Mouse (Mus musculus) hindbrain, postnatal 0 days (tissue): ENCODE data around the gene Eif2ak4. TPM values are rescaled to one million over a fixed set of nuclear protein-coding genes. Genes with fewer than 3 reads are reported as not detected.

ENCODE experiments used
- ATAC-seq: fragments of 200-750 bp; cut with Nextera tagmentation; 2 replicates; pipeline ENCODE4 v1.8.0; 2017; ENCODE audit warnings: mild to moderate bottlenecking, moderate TSS enrichment, moderate library complexity
- DNase-seq: peaks from one replicate; pipeline ENCODE4 v3.0.0-alpha.2; 2015; ENCODE audit warnings: low spot score
- H3K27ac ChIP-seq: fragments of 300-500 bp; sonication (generic); 2 replicates; pipeline ENCODE4 v1.5.1; 2014; ENCODE audit warnings: mild to moderate bottlenecking
- H3K27me3 ChIP-seq: fragments of 300-500 bp; sonication (generic); 2 replicates; pipeline ENCODE4 v1.6.1; 2014; ENCODE audit warnings: low read length, mixed read lengths; ENCODE audit not compliant: insufficient read depth
- H3K36me3 ChIP-seq: fragments of 300-500 bp; sonication (generic); 2 replicates; pipeline ENCODE4 v1.6.1; 2014; ENCODE audit warnings: low read length, mixed read lengths; ENCODE audit not compliant: insufficient read depth
- H3K4me1 ChIP-seq: fragments of 300-500 bp; sonication (generic); 2 replicates; pipeline ENCODE4 v1.6.1; 2014; ENCODE audit warnings: antibody characterized with exemption, low read length, mixed read lengths; ENCODE audit not compliant: insufficient read depth
- H3K4me2 ChIP-seq: fragments of 300-500 bp; sonication (generic); 2 replicates; pipeline ENCODE4 v1.6.1; 2014; ENCODE audit warnings: low read depth, mild to moderate bottlenecking, low read length, moderate library complexity, mixed read lengths
- H3K4me3 ChIP-seq: fragments of 300-500 bp; sonication (generic); 2 replicates; pipeline ENCODE4 v1.5.1; 2014; ENCODE audit warnings: low read length
- H3K9ac ChIP-seq: fragments of 300-500 bp; sonication (generic); replicated peaks from 2 replicates; pipeline ENCODE4 v1.6.1; 2014; ENCODE audit warnings: mild to moderate bottlenecking, low read length, moderate library complexity, mixed read lengths
- H3K9me3 ChIP-seq: fragments of 300-500 bp; sonication (generic); 2 replicates; pipeline ENCODE4 v1.6.1; 2016; ENCODE audit warnings: low read length, mixed read lengths
- CTCF ChIP-seq: IDR thresholded peaks from 2 replicates; pipeline ENCODE4 v1.5.1; 2016; ENCODE audit warnings: antibody characterized with exemption, control low read depth, low read depth
- WGBS: fragments of 180-500 bp; shearing (Covaris S2); extraction: QIAGEN DNeasy Blood & Tissue Kit; methylation state at CpG from one replicate; pipeline ENCODE4 v1.1.7; 2014; 5-methylcytosine and 5-hydroxymethylcytosine counted together
- polyA plus RNA-seq: library from polyadenylated mRNA; unstranded; fragments of >200 nt; fragmentation: Nextera tagmentation; extraction: Ambion mirVana; gene quantifications from 2 replicates; pipeline ENCODE4 v1.2.1, GENCODE M21; 2015
- total RNA-seq: library from RNA; depleted of rRNA; stranded (reverse); fragments of >200 nt; gene quantifications from 2 replicates; pipeline ENCODE4 v1.2.3, GENCODE M21; 2014

Eif2ak4 gene
- total and polyA plus RNA-seq, 2 experiments from 2014 or later = 7.1 to 16.3 TPM

DNA sequence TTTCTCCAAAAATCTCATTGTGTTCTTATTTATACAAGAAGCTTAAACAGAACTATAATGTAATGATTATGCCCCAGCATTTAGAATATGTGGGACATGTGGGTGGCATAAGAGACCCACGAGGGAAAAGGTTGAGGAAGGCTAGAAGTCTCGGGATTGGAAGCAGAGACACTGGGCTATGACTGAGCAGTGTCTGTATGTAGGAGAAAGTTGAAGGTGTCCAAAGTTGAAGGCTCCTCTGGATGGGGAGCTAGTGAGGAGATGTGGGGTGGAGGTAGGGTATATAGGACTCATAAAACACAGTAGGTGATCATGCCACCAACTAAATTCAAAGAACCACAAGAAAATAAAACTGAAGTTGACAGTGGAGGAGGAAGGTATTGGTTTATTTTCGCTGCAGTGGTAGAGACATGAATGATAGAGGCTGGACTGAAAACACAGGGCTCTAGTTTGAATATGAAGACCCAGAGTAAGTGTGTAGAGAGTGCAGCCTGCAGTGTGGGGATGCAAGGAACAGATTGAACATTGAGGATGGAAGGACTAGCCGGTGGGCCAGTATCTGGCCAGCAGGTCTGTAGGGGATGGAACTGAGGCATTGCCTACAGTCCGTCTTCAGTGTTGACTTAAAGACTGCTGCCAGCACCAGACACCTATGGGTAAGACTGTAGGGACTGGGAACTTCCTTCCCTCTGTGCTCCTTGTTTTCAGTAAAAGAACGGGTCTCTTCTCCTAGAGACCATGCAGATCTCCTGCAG lies 27.4 kb downstream of the Eif2ak4 start:
- no peak overlapping the region for H3K9ac ChIP-seq
- ATAC-seq = no peak
- no peak overlapping the region for H3K4me3 ChIP-seq
- H3K9me3 ChIP-seq = no peaks in the 10 kb centered on the region
- no peak for TF ChIP-seq CTCF
- no peaks in the 10 kb centered on the region for H3K4me1 ChIP-seq
- peaks cover 19% of the 10 kb centered on the region; the same call in 1 of the 2 replicates for H3K36me3 ChIP-seq
- H3K27me3 ChIP-seq = no peaks in the 10 kb centered on the region
- no peak overlapping the region for H3K4me2 ChIP-seq
- 94% methylated on average over 6 of the region's 6 CpGs for WGBS
- no peak overlapping the region for H3K27ac ChIP-seq
- no peak for DNase-seq

DNA sequence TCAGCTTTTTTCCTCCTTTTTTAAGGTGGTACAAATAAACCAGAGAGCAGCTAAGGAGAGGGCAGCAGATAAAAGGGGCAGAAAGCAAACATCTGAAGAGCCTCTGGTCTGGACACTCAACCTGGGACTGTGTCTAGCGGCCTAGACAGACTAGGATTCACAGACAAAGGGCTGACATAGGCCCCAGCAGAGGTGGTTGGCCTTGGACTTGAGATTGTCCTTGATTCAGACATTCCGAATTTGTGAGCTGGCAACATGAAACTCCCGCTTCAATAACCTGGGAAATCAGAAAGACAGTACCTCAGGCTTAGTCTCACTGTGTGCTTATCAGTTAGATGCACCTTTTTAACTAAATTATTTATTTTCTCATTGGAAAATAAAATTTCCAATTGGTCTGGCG lies 29.7 kb downstream of the Eif2ak4 start:
- Histone ChIP-seq H3K27me3 (no peaks in the 10 kb centered on the region), H3K9me3 (no peaks in the 10 kb centered on the region), H3K4me2 (no peak overlapping the region), H3K36me3 (peaks cover 23% of the 10 kb centered on the region; the same call in 1 of the 2 replicates), H3K4me1 (no peaks in the 10 kb centered on the region), H3K9ac (no peak overlapping the region), H3K27ac (no peak overlapping the region), H3K4me3 (no peak overlapping the region)
- ATAC-seq (no peak), DNase-seq (no peak)
- WGBS = 92% methylated on average over 4 of the region's 4 CpGs
- no peak for TF ChIP-seq CTCF

DNA sequence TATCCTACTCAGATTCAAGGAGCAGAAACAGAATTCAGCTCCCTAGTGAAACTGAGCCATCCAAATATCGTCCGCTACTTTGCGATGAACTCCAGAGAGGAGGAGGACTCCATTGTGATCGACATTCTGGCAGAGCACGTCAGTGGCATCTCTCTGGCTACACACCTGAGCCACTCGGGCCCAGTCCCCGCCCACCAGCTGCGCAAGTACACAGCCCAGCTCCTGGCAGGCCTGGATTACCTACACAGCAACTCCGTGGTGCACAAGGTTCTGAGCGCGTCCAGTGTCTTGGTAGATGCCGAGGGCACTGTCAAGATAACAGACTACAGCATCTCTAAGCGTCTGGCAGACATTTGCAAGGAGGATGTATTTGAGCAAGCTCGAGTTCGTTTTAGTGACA lies 33.5 kb downstream of the Eif2ak4 start:
- Histone ChIP-seq H3K9ac (no peak overlapping the region), H3K4me1 (no peaks in the 10 kb centered on the region), H3K27ac (no peak overlapping the region), H3K4me3 (no peak overlapping the region), H3K4me2 (no peak overlapping the region), H3K9me3 (no peaks in the 10 kb centered on the region), H3K36me3 (peaks cover 20% of the 10 kb centered on the region), H3K27me3 (no peaks in the 10 kb centered on the region)
- TF ChIP-seq CTCF = no peak
- DNase-seq (no peak), ATAC-seq (no peak)
- WGBS = 89% methylated on average over 15 of the region's 15 CpGs

DNA sequence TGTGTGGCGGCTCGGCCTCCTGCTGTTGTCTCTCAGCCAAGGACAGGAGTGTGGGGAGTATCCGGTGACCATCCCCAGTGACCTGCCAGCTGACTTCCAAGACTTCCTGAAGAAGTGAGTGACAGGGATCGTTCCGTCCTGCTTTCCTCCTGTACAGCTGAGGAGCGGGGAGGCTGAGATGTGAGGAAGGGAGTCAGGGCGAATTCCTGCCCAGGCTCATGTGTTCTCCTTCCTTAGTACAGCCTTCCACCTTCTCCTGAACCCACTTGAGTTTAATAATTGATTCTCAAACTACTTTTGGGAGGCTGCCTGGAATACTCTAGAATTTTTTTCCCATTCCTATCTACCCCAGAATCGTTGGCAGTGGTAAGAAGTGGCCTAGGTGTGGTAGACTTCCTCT lies 34.0 kb downstream of the Eif2ak4 start:
- Histone ChIP-seq H3K4me2 (no peak overlapping the region), H3K27me3 (no peaks in the 10 kb centered on the region), H3K4me1 (no peaks in the 10 kb centered on the region), H3K9me3 (no peaks in the 10 kb centered on the region), H3K36me3 (peaks cover 20% of the 10 kb centered on the region), H3K27ac (no peak overlapping the region), H3K9ac (no peak overlapping the region), H3K4me3 (no peak overlapping the region)
- DNase-seq = no peak
- TF ChIP-seq CTCF = no peak
- no peak for ATAC-seq
- 85% methylated on average over 8 of the region's 8 CpGs for WGBS

DNA sequence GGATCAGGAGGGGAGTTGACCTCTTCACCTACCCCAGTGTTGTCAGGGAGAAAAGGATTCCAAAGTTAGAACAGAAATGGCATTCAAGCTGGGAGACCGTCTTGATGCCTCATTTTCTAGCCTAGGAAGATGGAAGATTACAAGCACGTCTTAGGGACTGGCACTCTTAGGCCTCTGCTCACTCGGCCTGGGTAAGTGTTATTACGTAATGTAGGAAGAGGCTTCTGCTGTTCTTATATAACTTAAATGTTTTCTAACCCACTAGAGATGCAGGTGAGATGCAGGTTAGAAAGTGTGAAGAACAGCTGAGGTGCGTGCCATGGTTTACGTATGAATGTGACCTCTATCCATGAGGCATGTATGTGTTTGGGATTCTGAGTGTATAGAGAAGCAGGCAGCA lies 39.9 kb downstream of the Eif2ak4 start:
- Histone ChIP-seq H3K36me3 (peaks cover 31% of the 10 kb centered on the region), H3K27ac (no peak overlapping the region), H3K4me2 (no peak overlapping the region), H3K4me3 (no peak overlapping the region), H3K4me1 (no peaks in the 10 kb centered on the region), H3K9ac (no peak overlapping the region), H3K27me3 (no peaks in the 10 kb centered on the region), H3K9me3 (no peaks in the 10 kb centered on the region)
- ATAC-seq (no peak), DNase-seq (no peak)
- no peak for TF ChIP-seq CTCF
- WGBS = 84% methylated on average over 6 of the region's 6 CpGs

DNA sequence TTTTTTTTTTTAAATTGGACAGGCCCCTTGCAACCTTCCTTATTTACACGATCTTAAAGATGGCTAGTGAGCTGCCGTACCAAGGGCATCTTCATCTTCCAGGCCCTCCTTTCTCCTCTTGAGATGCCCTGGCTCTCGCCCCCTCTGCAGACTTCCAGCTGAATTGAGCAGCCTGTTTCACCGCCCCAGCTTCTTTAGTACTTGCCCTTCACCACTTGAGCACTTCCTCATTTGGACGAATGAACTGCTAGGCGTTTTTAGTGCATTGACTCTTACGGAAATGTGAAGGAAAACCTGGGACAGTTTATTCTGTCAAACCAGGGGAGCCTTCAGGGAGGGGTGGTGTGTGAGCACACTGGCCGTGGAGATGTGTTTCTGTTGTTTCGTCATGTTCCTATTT lies 40.9 kb downstream of the Eif2ak4 start:
- no peak overlapping the region for H3K4me3 ChIP-seq
- H3K4me1 ChIP-seq = no peaks in the 10 kb centered on the region
- H3K27me3 ChIP-seq = no peaks in the 10 kb centered on the region
- no peaks in the 10 kb centered on the region for H3K9me3 ChIP-seq
- DNase-seq (no peak), ATAC-seq (no peak)
- no peak overlapping the region for H3K4me2 ChIP-seq
- WGBS = 91% methylated on average over 9 of the region's 9 CpGs
- peaks cover 31% of the 10 kb centered on the region for H3K36me3 ChIP-seq
- H3K27ac ChIP-seq = no peak overlapping the region
- no peak for TF ChIP-seq CTCF
- H3K9ac ChIP-seq = no peak overlapping the region

DNA sequence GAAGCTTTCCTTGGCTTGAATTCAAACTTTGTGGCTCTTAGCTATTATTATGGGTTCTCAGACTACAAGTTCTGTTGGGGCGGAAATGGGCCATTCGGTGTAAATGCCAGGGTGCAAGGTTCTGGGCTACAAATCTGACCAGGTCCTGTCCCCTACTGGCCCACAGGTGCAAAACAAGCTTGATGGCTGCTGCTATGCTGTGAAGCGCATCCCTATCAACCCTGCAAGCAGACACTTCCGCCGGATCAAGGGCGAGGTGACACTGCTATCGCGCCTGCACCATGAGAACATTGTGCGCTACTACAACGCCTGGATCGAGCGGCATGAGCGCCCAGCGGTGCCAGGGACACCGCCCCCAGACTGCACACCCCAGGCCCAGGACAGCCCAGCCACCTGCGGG lies 42.2 kb downstream of the Eif2ak4 start:
- no peak overlapping the region for H3K27ac ChIP-seq
- H3K4me1 ChIP-seq = no peaks in the 10 kb centered on the region
- H3K9ac ChIP-seq = no peak overlapping the region
- H3K36me3 ChIP-seq = peaks cover 36% of the 10 kb centered on the region
- TF ChIP-seq CTCF = peak; percentile 19; the same call in 1 of the 2 replicates
- DNase-seq (no peak), ATAC-seq (no peak)
- no peak overlapping the region for H3K4me2 ChIP-seq
- 87% methylated on average over 16 of the region's 16 CpGs for WGBS
- no peak overlapping the region for H3K4me3 ChIP-seq
- no peaks in the 10 kb centered on the region for H3K9me3 ChIP-seq
- H3K27me3 ChIP-seq = no peaks in the 10 kb centered on the region
